Mouse (Mus musculus): ENCODE measurements around the gene Dcst1. TPM values are rescaled to one million over a fixed set of nuclear protein-coding genes. Genes with fewer than 3 reads are reported as not detected.
A peak's percentile ranks its signal among the peaks of the same experiment; 100 is the strongest.

Dcst1 gene
- polyA plus RNA-seq, 1 experiment from 2014 or later: 0.68 TPM

- Histone ChIP-seq H3K9ac (no peak overlapping the region), H3K4me2 (replicated peaks) (no peak overlapping the region), H3K27me3 (replicated peaks) (0 out of 2 replicates have a peak, but pooled peaks cover 2% of the 10 kb centered on the region), H3K9me3 (no peaks in the 10 kb centered on the region), H3K4me3 (no peak overlapping the region), H3K4me1 (peaks cover 11% of the 10 kb centered on the region; the same call in 1 of the 2 replicates), H3K36me3 (no peaks in the 10 kb centered on the region), H3K27ac (no peak overlapping the region)
- ATAC-seq (ENCODE audit: low FRiP score, low read depth): peak; percentile 39
- whole genome bisulfite sequencing: 17% methylated on average over 5 of the region's 5 CpGs
These were observed 10.1 kb downstream of the Dcst1 start for GRCm38 (mm10) chr3:89354816-89355511.

GRCm38 (mm10) chr3:89351271-89351670 is 13.8 kb downstream of the Dcst1 start:
- Histone ChIP-seq H3K4me3 (no peak overlapping the region), H3K9ac (no peak overlapping the region), H3K27ac (no peak overlapping the region), H3K4me2 (replicated peaks) (no peak overlapping the region), H3K9me3 (no peaks in the 10 kb centered on the region), H3K36me3 (no peaks in the 10 kb centered on the region), H3K27me3 (replicated peaks) (peaks cover 11% of the 10 kb centered on the region), H3K4me1 (peaks cover 24% of the 10 kb centered on the region)
- 63% methylated on average over 5 of the region's 5 CpGs for WGBS
- ATAC-seq (ENCODE audit: low FRiP score, low read depth): no peak

GRCm38 (mm10) chr3:89349869-89350501 is 15.1 kb downstream of the Dcst1 start, which contains the start of gene Adam15:
Gene Adam15 (minus strand): TSS chr3:89349996.
- Histone ChIP-seq H3K9me3 (no peaks in the 10 kb centered on the region), H3K9ac (peak within 1 kb of the TSS; percentile 71), H3K4me1 (peaks cover 22% of the 10 kb centered on the region), H3K36me3 (peaks cover 10% of the 10 kb centered on the region; the same call in 1 of the 2 replicates), H3K4me3 (peak within 1 kb of the TSS; percentile 59), H3K27me3 (replicated peaks) (peaks cover 11% of the 10 kb centered on the region), H3K27ac (no peak within 1 kb of the TSS), H3K4me2 (replicated peaks) (peak within 1 kb of the TSS; percentile 95)
- ATAC-seq (ENCODE audit: low FRiP score, low read depth): peak; percentile 90
- WGBS: 1% methylated on average over 56 of the region's 59 CpGs

DNA sequence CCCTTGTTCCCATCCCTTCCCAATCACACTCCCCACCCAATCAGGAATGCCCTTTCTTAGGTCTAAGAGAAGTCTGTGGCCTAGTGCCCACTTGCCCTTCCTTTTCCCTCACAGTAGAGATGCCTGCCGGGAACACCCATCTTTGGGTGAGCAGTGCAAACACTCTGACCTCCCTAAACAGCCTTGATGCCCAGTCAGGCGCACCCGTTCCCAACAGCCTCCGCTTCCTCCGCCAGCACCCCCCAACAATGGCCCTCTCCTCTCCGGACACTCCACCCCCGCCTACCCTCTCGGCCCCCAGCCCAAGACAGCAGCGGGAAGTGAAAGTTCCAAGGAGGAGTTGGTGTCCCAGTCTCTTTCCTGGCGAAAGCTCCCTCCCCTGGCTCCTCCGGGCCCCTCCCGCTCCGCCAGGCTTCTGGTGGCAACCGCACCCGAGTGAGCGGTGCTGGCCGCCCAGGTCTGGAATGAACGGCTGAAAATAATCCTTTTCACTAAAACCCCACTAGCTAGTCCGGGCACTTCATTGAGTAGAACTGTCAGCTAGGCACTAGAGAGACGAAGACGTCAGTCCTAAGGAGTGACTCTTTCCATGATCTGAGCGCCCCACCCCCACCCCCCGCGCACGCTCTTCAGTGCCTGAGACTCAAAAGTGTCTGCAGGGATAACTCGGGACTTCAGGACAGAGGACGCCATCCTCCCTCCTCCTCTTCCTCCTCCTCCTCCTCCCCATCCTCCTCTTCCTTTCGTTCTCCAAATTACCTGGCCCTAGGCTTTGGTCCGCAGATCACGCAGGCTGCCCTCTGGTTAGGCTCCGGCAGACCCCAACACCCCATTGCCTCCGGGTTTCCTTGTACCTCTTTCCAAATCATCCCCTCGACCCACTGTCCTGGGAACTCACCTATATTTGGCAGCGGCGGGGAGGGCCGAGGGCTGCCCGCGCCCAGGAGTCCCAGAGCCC is 15.9 kb downstream of the Dcst1 start:
- Histone ChIP-seq H3K27me3 (replicated peaks) (peaks cover 11% of the 10 kb centered on the region), H3K36me3 (peaks cover 13% of the 10 kb centered on the region), H3K27ac (no peak overlapping the region), H3K9me3 (no peaks in the 10 kb centered on the region), H3K9ac (peak overlapping the region; percentile 71), H3K4me3 (peak overlapping the region; percentile 59), H3K4me2 (replicated peaks) (peak overlapping the region; percentile 95), H3K4me1 (peaks cover 20% of the 10 kb centered on the region)
- peak; percentile 55 for ATAC-seq (ENCODE audit: low FRiP score, low read depth)
- under 1% methylated on average over 38 of the region's 38 CpGs for WGBS

GRCm38 (mm10) chr3:89347916-89348315 is 17.1 kb downstream of the Dcst1 start:
- Histone ChIP-seq H3K9me3 (no peaks in the 10 kb centered on the region), H3K9ac (no peak overlapping the region), H3K27ac (no peak overlapping the region), H3K36me3 (peaks cover 24% of the 10 kb centered on the region), H3K4me2 (replicated peaks) (no peak overlapping the region), H3K27me3 (replicated peaks) (peaks cover 11% of the 10 kb centered on the region), H3K4me3 (no peak overlapping the region), H3K4me1 (peaks cover 20% of the 10 kb centered on the region)
- WGBS: 69% methylated on average over 1 of the region's 1 CpGs
- no peak for ATAC-seq (ENCODE audit: low FRiP score, low read depth)

DNA sequence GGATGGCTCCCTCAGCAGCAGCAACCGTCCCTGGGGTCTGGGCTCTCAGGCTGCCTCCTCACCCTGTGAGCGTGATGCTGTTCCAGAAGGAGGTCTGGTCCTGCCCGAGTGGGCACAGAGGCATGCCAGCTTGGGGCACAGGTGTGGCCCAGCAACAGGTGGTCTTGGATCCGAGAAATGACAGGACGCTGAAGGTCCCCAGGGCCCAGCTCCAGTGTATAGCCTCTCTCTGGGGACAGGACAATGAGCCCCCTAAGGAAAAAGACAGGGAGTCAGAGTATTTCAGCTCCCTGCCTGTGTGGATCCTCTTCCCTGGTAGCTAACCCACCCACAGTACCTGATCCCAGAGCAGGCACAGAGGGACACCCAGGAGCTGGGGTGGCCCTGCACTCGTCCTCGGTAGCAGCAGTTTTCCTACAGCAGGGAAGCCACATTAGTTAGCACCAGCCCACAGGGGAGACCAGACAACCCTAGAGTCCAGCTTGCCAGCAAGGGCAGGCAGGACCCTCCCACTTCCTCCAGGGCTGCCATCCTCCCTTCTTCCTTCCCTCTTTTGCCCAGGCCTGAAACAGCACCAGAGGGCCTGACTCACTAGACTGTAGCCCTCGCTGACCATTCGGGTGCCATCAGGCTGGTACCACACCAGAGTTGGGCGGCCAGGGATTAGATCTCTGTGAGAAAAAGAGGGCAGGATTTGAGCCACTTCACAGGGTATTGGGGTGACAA is 18.1 kb downstream of the Dcst1 start:
- Histone ChIP-seq H3K27me3 (replicated peaks) (peaks cover 11% of the 10 kb centered on the region), H3K9ac (no peak overlapping the region), H3K4me1 (peaks cover 20% of the 10 kb centered on the region), H3K4me2 (replicated peaks) (no peak overlapping the region), H3K27ac (no peak overlapping the region), H3K4me3 (no peak overlapping the region), H3K36me3 (peaks cover 24% of the 10 kb centered on the region), H3K9me3 (no peaks in the 10 kb centered on the region)
- WGBS: 83% methylated on average over 10 of the region's 10 CpGs
- no peak for ATAC-seq (ENCODE audit: low FRiP score, low read depth)

GRCm38 (mm10) chr3:89343279-89343678 is 21.8 kb downstream of the Dcst1 start:
- H3K4me2 ChIP-seq (replicated peaks): no peak overlapping the region
- H3K9ac ChIP-seq: no peak overlapping the region
- ATAC-seq (ENCODE audit: low FRiP score, low read depth): no peak
- H3K4me1 ChIP-seq: peaks cover 25% of the 10 kb centered on the region
- H3K9me3 ChIP-seq: no peaks in the 10 kb centered on the region
- H3K27me3 ChIP-seq (replicated peaks): peaks cover 6% of the 10 kb centered on the region
- H3K27ac ChIP-seq: no peak overlapping the region
- H3K4me3 ChIP-seq: no peak overlapping the region
- H3K36me3 ChIP-seq: peaks cover 24% of the 10 kb centered on the region
- 86% methylated on average over 7 of the region's 7 CpGs for WGBS

DNA sequence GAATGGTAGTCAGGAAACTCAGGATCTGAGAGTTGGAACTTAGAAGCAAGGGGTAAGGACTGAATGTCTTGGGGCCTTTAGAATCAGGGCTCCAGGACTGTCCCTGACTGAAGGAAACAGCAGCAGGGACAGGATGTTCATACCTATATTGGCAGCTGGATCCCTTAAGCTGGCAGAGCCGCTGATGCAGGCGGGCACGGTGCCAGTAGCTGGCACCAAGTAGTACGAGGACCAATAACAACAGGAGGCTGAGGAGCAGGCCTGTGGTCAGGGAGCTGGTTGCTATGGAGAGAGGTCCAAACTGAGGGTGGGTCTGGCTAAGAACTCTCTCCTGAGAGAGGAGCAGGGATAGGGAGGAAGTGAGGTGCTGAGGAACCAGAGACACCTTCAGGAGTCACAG is 23.3 kb downstream of the Dcst1 start:
- Histone ChIP-seq H3K4me2 (replicated peaks) (no peak overlapping the region), H3K4me3 (no peak overlapping the region), H3K27ac (no peak overlapping the region), H3K27me3 (replicated peaks) (no peaks in the 10 kb centered on the region), H3K9ac (no peak overlapping the region), H3K4me1 (peaks cover 36% of the 10 kb centered on the region), H3K9me3 (no peaks in the 10 kb centered on the region), H3K36me3 (peaks cover 24% of the 10 kb centered on the region)
- WGBS: 95% methylated on average over 4 of the region's 4 CpGs
- no peak for ATAC-seq (ENCODE audit: low FRiP score, low read depth)

DNA sequence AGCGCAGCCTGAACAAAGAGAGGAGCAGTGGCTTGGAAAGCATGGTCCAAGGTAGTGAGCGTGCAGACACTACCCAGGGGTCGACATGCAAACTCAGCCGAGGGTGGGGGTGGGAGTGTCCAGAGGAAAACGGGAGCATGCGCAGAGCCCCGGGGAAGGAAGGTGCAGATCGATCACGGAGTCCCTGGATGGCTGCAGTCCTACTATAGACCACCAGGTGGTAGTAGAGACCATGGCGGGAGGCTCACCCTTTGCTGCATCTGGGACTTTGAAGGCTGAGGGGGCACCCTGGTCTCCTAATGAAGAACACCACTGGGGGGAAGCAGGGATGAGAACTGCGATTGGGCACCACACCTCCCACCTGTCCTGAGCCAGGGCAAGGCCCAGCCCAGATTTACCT is 24.6 kb downstream of the Dcst1 start:
- Histone ChIP-seq H3K4me3 (peak overlapping the region; percentile 21), H3K27ac (no peak overlapping the region), H3K9me3 (no peaks in the 10 kb centered on the region), H3K4me2 (replicated peaks) (peak overlapping the region; percentile 79), H3K27me3 (replicated peaks) (no peaks in the 10 kb centered on the region), H3K36me3 (peaks cover 19% of the 10 kb centered on the region), H3K4me1 (peaks cover 48% of the 10 kb centered on the region), H3K9ac (peak overlapping the region; percentile 44; the same call in 1 of the 2 replicates)
- ATAC-seq (ENCODE audit: low FRiP score, low read depth): peak; percentile 21
- 3% methylated on average over 11 of the region's 11 CpGs for WGBS

GRCm38 (mm10) chr3:89339416-89339815 is 25.6 kb downstream of the Dcst1 start:
- 21% methylated on average over 8 of the region's 8 CpGs for WGBS
- H3K9me3 ChIP-seq: no peaks in the 10 kb centered on the region
- peaks cover 48% of the 10 kb centered on the region for H3K4me1 ChIP-seq
- no peaks in the 10 kb centered on the region for H3K27me3 ChIP-seq (replicated peaks)
- H3K27ac ChIP-seq: no peak overlapping the region
- H3K4me3 ChIP-seq: no peak overlapping the region
- H3K4me2 ChIP-seq (replicated peaks): peak overlapping the region; percentile 79
- no peak for ATAC-seq (ENCODE audit: low FRiP score, low read depth)
- no peak overlapping the region for H3K9ac ChIP-seq
- H3K36me3 ChIP-seq: peaks cover 20% of the 10 kb centered on the region

DNA sequence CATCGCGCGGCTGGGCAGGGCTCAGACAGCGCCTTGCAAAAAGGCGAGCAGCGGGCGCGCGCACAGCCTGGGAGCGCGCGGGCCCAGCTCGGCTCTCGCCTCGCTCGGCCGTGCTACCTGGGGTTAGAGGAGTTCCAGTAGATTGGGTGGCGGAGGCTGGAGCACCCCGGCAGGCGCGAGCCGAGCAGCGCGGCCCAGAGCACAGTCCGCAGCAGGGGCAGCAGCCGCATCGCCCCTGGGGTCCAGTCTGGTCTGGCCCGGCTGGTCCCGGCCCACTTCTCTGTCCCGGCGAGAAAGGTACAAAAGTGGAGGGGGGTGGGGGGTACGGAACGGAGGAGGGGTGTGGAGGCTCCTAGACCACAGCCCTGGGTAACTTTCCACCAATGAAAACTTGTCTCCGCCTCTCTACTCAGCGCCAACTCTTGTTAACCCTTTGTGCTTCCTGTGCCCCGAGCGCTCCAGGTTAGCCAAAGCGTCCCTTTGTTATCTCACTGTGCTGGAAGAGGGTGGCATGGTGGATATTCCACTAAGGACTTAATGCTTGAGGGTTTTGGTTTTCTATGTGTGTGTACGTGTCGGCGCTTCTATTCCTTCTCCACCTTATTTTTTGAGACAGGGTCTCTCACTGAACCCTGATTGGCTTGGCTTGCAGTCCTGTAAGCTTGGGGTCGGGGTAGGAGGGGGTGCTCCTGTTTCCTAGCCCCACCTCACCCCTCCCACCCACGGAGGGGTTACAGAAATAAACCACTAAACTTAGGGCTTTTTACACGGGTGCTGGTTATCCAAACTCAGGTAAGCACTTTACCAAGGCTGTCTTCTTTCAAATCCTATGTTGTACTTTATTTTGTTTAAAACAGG is 27.1 kb downstream of the Dcst1 start, which contains the start of gene Efna4:
Gene Efna4, minus strand, starts transcription at position 308 of the 858 bp plus-strand sequence.
- Histone ChIP-seq H3K4me1 (peaks cover 53% of the 10 kb centered on the region), H3K27me3 (replicated peaks) (no peaks in the 10 kb centered on the region), H3K9ac (peak within 1 kb of the TSS; percentile 83), H3K4me3 (peak within 1 kb of the TSS; percentile 77), H3K27ac (peak within 1 kb of the TSS; percentile 68), H3K9me3 (no peaks in the 10 kb centered on the region), H3K4me2 (replicated peaks) (peak within 1 kb of the TSS; percentile 79), H3K36me3 (peaks cover 16% of the 10 kb centered on the region)
- WGBS: under 1% methylated on average over 44 of the region's 44 CpGs
- peak; percentile 78 for ATAC-seq (ENCODE audit: low FRiP score, low read depth)

All from neural tube, embryonic 12.5 days (tissue).